Mouse (Mus musculus) embryonic fibroblast, embryonic 13.5 days (primary cell): ENCODE results near the gene Tor3a.

Experiments used
- CTCF ChIP-seq: IDR thresholded peaks from 2 replicates; pipeline ENCODE4 v1.5.1; 2011; ENCODE audit warnings: mild to moderate bottlenecking, control low read depth, low read length, moderate library complexity, borderline replicate concordance; ENCODE audit not compliant: insufficient read depth
- POLR2A ChIP-seq: IDR thresholded peaks from 2 replicates; pipeline ENCODE4 v1.6.1; 2011; ENCODE audit warnings: low read depth, mild to moderate bottlenecking, control low read depth, low read length, moderate library complexity

- no peak for TF ChIP-seq CTCF
- no peak for TF ChIP-seq POLR2A
These were observed 53.2 kb downstream of the Tor3a start for GRCm38 (mm10) chr1:156620951-156621350.
